Mouse (Mus musculus) spleen, postnatal 36 days (tissue): ENCODE results near the gene Dbn1.

ENCODE experiments used
- DNase-seq, 2 experiments: peaks; one replicate each; pipeline ENCODE4 v3.0.0; 2022; ENCODE audit warnings: low spot score in 2 of 2, mixed read lengths in 1 of 2

Dbn1 gene

DNA sequence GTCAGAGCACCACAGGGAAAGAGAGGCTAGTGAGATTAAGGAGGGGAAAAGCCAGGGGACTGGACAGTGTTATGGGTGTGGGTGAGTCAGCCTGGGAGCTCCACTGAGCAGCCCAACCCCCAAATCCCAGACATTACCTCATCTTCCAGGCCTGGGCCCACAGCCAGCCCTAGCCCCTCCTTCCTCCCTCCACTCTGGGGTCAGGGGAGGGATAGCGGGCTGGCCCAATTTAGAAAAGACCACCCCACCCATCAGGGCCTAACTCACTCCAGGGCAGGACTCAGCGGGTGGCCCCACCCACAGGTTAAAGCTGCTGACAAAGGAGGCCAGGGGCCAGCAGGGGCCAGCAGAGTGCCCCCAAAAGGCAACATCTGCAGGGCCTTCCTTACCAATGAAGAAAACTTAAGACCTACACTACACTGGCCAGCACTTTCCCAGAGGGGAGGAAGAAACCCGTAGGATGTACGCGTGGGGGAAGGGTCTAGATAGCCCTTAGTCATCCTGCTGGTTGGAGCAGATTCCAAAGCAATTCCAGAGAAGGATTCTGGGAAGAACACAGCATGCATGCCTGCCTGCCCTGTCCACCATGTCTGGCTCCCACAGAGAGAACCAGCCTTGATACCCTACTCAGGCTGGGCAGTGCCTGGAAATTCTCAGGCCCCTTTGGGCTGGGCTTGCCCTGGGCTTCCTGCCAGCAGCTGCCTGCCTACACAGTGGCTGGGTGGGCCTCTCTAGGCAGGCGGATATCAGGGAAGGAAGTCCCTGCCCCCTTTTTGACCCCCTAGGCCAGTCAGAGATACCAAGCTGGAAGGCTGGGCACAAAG is 23.0 kb upstream of the Dbn1 start:
- peak; percentile 34 to 36 for DNase-seq

DNA sequence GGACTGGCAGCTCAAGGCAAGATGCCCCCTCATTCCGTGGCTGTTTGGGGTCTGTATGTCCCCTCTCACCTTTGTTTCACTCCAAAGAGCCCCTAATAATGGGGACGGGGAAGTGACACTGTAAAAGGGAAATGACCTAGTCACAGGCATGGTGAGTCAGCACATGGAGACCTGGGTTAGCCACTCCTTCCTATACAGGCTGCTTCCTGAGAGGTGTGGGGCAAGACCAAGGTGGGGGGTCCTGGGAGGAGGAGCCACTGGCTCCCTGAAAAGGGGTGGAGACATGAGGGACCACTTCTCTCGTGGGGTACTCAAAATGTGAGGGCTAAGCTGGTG is 22.4 kb upstream of the Dbn1 start:
- no peak for DNase-seq

DNA sequence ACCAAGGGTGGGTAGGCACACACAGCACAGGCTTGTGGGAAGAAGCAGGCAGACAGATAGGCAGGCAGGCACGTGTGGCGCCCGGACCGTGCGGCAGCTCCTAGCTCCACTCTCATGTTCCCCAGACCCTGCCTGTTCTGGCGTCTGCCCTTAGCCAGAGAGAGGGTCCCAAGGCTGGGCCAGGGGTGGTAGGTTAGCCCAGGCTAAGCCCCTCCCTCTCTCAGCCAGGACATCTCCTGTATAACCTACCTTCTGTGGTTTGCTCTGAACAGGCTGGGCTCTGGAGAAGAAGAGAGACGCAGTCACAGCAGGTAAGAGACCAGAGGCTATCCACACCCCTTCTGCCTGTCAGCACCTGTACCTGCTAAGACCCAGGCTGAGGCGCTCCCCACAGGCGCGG is 20.6 kb upstream of the Dbn1 start:
- DNase-seq, result no peak

DNA sequence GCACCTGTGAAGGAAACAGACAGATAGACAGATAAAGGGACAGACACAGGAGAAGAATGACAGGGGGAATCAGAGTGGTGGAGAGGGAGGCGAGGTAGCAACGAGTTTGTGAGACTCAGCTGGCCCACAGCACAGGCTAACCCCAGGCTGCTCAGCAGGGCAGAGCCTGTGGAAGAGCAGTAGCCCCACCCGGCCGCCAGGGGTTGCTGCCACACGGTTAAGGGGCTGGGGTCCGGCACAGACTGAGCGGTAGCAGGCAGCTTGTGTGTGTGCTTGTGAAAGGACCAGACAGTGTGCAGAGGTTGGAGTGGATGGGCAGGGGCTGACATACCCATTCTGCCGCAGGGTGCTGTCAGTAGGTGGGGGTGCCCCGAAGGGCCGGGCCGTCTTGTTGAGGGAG is 20.0 kb upstream of the Dbn1 start:
- DNase-seq, result no peak

DNA sequence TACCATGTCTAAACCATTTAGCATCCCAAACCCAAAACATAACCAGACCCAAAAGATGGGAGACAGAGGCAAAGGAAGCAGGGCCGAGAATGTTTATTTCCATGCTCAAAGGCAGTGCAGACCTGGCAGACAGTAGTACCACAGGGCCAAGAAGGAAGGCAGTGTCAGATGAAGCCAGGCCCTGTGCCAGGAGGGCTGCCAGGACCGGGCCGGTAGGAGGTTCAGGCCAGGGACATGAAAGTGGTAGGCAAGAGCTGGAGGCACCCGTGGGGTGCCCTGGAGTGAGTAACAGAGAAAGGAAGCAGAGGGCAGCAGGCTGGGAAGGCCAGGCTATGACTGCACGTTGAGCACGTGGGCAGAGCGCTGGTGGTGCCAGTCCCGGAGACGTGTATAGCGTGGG is 18.8 kb upstream of the Dbn1 start:
- DNase-seq, result no peak

DNA sequence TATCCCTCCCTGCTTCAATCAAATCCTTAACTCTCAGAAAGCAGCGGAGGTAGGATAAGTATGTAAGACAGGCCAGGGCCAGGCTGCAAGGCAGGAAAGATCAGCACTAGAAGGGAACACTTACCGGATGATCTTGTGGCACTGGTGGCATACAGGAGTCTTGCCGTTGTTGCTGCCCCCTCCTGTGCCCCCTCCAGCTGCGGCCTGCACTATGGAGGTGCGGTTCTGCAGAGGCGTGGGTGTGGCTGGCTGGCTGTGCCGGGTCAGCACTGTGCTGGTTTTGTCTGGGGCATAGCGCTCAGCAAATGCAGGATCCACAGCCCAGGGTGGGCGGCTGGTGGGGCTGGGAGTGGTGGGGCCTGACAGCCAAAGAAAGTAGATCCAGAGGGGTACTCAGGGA is 17.9 kb upstream of the Dbn1 start:
- DNase-seq, result no peak

DNA sequence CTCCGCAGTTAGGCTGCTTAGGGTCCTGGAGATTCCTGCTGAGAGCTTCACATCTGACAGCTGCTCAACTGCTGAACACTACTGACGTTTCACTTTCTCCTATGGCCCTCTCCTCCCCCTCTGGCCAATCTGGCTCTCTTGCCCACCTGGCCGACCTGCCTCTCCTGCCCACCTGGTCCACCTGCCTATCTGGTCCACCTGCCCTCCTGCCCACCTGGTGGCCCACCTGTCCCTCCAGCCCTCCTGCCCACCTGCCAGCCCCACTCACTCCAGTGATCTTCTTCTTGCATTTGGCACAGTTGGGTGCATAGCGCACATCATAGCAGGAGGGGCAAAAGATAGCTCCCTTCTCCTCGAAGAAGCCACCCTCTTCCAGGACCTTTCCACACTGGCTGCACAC is 16.5 kb upstream of the Dbn1 start:
- DNase-seq, result no peak

DNA sequence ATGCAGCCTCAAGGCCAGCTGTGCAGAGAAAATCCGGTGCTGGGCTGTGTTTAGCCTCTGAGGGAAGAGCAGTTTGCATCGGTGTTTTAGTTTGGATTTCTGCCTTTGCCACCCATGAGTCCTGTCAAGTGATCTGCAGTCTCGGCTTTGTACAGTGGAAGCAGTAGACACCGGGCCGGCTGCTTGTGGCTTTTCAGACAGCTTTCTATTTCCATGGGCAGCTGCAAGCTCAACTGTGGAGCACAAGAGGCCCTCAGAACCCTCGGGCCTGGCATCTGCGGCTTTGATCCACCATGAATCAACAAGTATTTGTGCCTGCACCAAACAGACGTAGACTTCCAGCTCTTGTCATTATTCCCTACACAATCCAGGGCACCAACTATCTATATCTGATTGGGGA is 14.5 kb upstream of the Dbn1 start:
- no peak for DNase-seq

DNA sequence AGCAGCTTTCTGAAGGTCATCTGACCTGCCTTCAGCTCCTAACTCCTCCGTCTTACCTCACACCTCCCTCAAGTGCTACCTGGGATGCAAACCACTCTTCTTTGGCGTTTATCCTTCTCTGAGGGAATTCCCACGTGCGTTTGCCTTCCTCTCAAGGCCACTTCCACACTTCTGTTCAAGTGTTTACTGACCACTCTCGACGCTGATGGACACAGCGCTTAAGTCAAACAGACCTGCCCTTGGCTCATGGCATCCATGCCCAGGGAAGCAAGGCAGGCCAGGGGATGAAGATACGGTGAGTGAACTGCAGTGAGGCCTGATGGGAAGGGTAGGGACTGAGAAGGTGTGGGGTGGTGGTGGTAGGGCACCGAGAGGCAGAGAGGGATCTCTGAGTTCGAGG is 12.7 kb upstream of the Dbn1 start:
- DNase-seq, result no peak

DNA sequence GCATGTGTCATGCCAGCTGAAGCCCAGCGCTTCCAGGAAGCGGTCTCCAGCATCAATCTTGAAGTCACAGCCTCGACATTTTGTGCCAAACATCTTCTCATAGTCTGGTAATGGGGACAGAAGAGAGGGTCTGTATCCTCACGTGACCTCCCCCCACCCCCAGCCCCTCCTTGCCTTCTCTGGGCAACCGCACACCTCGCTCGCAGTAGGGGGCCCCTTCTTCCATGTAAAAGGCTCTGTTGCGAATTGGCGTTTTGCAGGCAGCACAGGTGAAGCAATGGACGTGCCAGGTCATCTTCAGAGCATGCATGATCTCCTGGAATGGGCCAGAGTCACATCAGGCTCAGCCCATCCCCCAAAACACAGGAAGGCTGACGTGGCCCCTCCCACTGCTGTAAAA is 11.0 kb upstream of the Dbn1 start:
- DNase-seq, result no peak

DNA sequence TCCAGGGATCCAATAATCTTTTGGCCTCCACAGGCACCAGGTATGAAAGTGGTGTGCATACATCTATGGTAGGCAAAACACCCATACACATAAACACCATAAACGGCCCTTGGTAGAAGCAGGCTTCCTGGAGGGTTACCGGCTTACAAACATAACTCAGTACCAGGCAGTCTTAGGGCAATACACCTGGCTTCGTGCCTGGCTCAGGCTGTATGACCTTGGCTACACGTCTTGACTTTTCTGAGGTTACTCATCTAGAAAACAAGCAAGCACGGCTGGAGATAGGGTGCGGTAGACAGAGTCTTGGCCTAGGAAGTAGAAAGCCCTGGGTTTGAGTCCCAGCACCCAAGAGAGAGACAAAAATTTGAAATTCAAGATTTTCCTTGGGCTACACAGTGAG is 8.8 kb upstream of the Dbn1 start:
- no peak for DNase-seq

DNA sequence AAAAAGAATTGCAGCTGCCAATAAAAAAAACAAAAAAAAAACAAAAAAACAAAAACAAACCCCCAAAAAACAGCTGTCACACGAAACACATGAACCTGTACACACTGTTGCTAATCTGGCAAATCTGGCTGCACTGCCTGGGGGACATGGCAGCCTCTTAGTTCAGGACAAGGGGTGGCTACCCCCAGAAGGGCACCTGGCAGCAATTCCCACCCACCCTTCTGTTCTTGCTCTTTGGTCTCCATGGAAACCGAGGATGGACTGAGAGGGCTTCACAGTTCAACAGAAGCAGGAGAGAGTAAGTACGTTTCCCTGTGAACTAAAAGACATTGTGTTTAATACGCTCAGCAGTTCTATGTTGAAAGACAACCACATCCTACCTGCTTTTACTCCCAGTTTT is 7.8 kb upstream of the Dbn1 start:
- DNase-seq, result no peak

DNA sequence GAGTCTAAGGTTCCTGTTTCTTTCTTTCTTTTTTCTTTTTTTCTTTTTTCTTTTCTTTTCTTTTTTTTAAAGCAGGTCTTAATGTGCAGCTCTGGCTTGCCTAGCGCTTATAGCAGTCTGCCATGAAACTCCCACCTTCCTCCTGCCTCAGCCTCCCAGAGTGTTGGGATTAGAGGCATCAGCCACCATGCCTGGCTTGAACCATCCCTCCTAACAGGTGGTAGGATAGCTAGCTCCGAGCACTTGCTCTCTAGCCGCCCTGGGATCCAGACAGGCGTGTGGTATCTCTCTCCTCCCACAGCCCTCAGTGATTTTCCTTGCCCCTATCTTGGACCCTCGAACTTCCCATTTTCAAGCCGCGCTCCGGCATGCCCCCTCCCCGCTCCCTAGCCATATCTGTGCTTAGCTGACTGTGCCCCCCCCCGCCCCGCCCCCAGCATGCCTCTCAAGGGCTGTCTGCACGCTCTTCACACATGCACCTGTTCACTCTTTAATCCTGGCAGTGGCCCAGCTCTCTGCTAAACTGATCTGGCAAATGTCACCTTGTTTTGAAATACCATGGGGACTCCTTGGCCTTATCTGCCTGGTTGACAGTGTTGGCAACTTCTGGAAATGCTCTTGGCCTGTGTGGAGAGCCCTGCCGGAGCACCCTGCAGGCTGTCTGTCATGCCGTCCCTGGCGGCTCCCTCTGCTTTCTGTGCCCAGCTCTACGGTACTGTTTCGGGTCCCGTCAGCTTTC is 7.1 kb upstream of the Dbn1 start:
- DNase-seq, result no peak

DNA sequence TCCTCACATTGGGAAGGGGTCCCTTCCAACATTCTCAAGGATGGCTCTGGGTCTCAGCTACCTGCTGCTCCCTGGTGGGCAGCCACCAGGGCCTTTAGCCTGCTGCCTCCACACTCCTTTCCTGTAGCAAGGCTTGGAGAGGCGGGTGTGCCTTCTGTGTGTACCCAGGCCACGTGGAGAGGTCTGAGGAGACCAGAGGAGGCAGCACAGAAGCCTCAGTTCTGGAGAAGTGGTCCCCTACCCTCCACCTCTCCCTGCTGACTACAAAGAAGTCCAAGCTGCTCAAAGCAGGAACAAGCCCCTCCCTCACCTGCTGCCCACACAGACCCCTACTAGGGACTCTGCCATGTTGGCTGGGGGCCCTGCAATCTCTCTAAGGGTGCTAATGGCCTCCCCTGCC is 6.3 kb upstream of the Dbn1 start:
- DNase-seq, result no peak

DNA sequence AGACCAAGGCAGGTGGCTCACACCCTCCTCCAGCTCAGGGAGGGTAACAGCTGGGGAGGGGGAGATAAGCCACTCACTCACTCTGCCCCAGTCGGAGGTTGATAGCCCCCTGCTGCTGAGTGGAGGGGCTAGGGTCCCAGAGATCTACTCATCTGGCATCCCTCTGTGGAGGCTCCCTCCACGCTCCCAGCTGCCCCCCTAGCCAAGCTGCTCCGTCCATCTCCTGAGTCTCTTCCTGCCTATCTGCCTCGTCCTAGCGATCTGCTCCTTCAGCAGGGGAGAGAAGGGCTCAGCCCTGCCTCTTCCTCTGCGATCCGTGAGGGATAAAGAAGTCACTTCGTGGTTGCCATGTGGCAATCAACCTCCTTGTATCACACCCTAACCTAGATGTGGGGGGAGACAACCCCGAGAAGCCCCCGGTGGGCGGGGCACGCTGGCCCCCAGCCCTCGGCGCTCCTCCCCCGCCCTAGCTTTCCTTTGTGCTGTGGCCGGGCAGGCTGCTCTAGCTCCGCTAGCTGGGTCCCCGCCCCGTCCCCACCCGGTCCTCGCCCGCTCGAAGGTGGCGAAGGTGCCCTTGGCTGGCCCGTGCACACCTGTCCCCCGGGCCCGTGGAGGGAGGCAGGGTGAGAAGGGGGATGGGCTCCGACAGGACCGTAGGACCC is 864 bp downstream of the Dbn1 start:
- DNase-seq, result no peak

DNA sequence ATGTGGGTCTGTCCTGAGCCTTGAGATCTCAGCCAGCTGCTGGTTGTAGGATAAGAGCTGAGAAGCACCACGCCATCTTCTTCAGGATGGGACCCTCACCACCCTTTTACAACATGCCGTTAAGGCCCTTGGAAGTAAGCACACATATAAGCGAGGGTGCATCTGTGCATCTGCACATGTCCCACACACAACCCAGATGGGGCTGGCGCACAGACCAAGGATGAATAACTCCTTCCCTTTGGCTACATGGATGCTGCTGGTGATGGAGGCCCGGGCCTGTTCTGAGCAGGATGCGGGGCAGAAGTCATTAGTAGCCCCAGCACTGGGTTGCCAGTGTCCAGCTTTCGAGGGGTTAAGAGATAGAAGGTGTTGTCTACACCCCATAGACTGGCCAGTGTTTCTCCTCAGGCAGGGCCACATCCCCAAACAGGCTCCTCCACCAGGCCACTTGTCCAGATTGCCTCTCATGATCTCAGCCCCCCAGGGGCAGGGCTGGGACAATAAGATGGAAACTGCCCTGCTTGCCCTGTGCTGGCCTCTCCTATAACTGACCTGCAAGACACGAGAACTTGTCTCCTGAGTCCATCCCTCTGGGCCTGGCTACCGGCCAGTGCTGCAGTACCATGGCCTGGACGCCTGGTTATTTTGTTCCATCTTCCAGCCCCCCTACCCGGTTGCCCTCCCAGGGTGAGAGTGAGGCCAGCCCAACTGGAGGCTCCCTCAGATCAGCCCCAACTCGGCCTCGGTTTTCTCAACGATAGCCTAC is 1.7 kb downstream of the Dbn1 start:
- no peak for DNase-seq

DNA sequence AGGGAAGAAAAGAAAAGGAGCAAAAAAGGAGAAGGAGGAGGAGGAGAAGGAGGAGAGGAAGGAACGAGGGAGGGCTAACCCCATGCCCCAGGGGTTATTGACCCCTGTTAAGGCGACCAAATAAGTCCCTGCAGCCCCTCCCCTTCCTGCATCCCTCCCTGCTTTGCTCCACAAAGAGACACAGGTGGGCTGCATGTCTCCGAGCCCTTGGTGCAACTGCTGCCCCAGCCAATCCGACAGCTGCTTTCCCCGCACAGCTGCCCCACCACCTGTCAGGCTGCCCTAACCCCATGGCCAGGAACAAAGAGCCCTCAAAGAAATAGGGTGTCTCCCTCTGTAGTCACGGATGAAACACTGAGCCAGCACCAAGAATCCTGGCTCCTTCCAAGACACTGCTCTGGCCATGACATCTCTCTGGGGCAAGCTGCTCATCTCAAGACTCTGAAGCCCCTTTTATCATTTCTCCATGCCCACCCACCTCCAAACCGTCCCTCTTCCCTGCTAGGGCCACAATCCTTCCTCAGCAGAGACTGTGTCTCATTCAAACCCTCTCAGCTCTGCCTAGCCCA is 3.3 kb downstream of the Dbn1 start:
- DNase-seq, result no peak

DNA sequence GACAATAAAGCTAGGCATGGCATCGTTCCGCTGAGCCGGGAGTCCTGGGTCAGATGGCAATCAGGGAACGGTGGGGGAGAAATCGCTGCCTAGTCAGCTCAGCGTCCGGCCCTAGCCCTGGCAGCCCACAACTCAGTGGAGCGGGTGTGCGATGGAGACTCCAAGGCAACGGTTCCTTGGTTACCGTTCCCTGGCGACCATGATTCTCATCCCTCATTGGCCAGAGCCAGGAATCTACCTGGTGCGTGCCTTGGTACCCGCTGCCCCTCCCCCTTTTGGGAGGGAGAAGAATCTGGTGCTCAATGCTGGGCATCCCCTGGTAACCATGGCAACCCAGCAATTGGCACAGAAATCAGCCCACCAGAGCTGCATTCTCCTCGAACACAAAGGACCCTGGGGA is 4.3 kb downstream of the Dbn1 start:
- no peak for DNase-seq

DNA sequence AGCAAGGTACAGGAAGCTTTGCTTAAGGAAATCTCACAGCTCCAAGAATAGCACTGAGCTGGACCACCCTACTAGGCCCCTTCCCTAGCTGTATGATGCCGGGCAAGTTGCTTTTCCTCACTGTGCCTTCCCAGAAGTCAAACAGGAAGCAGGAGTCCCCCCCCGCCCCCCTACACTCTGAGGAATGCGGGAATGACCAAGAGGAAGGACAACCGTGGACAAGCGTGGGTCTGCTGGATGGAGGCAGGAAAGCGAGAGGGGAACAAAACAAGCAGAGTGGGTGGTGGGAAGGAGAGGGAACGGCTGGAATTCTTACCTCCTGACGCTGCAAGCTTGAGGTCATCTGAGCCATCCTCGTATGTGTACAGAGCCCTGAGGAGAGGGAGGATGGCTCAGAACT is 4.8 kb downstream of the Dbn1 start:
- DNase-seq, result no peak

DNA sequence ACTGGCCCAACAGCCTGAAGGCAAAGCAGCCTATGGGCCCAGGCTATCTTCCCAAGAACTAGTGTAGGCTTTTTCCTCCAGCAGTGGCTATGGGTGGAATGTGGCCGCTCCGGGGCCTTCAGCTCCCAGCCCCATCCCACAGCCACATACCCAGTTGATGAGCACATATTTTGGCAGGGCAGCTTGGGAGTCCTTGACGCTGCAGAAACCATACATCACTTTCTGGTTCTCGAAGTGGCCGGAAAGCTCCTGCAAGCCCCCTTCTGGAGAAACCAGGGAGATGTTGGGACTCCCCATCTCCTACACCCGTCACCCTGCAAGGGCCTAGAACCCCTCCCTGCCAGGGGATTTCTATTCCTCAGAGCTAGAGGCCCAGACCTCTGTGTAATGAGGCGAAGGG is 5.4 kb downstream of the Dbn1 start:
- no peak for DNase-seq

DNA sequence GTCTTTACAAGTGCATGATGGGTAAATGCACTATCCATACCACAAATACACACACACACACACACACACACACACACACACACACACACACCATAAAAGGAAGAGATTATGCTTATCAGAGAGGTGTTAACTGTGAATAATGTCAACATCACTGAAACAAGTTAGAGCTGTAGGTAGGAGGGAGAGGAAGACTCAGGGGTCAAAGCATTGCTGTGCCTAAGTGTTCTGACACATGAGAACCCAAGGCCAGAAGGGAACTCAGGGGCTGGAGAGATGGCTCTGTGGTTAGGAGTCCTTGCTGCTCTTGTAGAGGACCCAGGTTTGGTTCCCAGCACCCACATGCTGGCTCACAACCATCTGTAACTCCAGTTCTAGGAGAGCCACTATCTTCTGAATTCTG is 8.0 kb downstream of the Dbn1 start:
- DNase-seq, result no peak

DNA sequence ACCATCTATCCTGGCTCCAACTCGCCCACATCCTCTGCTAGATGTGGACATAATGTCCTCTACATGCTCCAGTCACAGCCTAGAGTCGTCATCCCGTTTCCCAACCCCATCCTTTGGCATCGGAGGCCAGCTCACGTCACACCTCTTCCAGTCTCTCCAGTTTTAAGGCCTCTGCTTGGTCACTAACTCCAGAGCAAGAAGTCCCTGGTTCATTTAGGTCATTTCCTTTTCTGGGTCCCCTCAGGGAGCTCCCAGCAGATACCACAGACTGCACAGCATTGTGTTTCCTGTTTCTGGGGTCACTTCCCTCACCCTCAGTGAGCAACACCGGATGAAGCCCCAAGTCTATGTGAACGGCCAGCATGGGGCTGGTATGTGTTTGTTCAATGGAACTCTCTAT is 8.9 kb downstream of the Dbn1 start:
- DNase-seq, result peak; percentile 65 to 66
